ENCODE assay signal across 9 mouse cellular contexts in the genomic region with DNA sequence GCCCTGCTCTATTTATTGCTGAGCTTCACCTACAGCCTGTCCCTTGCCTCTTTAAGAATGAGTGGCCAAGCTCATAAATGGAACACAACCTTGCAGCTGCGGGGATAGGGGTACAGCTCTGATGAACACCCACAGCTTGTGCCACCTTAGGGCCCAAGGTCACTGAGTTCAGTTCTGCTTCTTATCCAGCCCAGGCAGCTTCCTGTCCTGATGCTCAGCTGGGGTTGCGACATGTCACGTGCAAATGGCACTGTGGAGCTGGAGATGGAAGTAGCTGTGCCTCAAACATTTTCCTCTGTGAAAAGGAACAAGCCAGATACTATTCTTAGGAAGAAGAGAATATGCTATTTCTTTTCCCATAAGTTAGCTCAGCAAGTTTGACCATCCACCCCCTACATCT. TPM values are rescaled to one million over a fixed set of nuclear protein-coding genes. Genes with fewer than 3 reads are reported as not detected.
A peak's percentile ranks its signal among the peaks of the same experiment; 100 is the strongest.
DNase-seq lines count a peak whose midpoint lies in the region; ATAC-seq and TF ChIP-seq lines count a peak whose summit lies in the region.
"Had no signal": no experiment of that assay in that cellular context is flagged by ENCODE, and none has a peak within 500 bp of the region (broad histone marks: within the 10 kb centered on the region; RNA-seq: fewer than 3 reads in every experiment).

No protein-coding gene starts in this region.

- H3K36me3 ChIP-seq in intestine, embryonic 14.5 days (ENCODE audit: control insufficient read depth, insufficient read depth, low read length), result 0 out of 2 replicates have a peak, but pooled peaks cover 5% of the 10 kb centered on the region
- peaks cover 29% of the 10 kb centered on the region for H3K36me3 ChIP-seq in intestine, postnatal 0 days (ENCODE audit: control insufficient read depth, insufficient read depth)
- 0 out of 2 replicates have a peak, but pooled peaks cover 5% of the 10 kb centered on the region for H3K36me3 ChIP-seq in heart, embryonic 11.5 days (ENCODE audit: control insufficient read depth, insufficient read depth, low read length)
- H3K36me3 ChIP-seq: forebrain, embryonic 12.5 days had no signal

- H3K4me2 ChIP-seq in intestine, embryonic 14.5 days (ENCODE audit: low read length), result no peak overlapping the region
- H3K4me2 ChIP-seq in intestine, postnatal 0 days (replicated peaks; ENCODE audit: low read depth), result no peak overlapping the region
- no peak overlapping the region for H3K4me2 ChIP-seq in heart, embryonic 11.5 days
- H3K4me2 ChIP-seq: forebrain, embryonic 12.5 days had no signal

- no peak overlapping the region for H3K9ac ChIP-seq in intestine, embryonic 14.5 days (ENCODE audit: low read length)
- no peak overlapping the region for H3K9ac ChIP-seq in intestine, postnatal 0 days (ENCODE audit: low read depth, low read length)
- peak overlapping the region; percentile 52; the same call in 1 of the 2 replicates for H3K9ac ChIP-seq in heart, embryonic 11.5 days (ENCODE audit: low read depth, low read length)
- H3K9ac ChIP-seq: forebrain, embryonic 12.5 days had no signal

- ATAC-seq in intestine, embryonic 14.5 days (replicated peaks; ENCODE audit: low FRiP score, low TSS enrichment, low read depth), result no peak
- no peak for ATAC-seq in intestine, postnatal 0 days
- ATAC-seq in heart, embryonic 11.5 days (replicated peaks; ENCODE audit: insufficient number of reproducible peaks, low FRiP score, low TSS enrichment), result no peak

- no peak for DNase-seq in intestine, embryonic 14.5 days (ENCODE audit: low spot score)
- DNase-seq in MEL-GATA-1-ER (ENCODE audit: extremely low read depth, low read depth) (peak; percentile 34), adipocyte (ENCODE audit: low spot score) (no peak)
- DNase-seq in lung, postnatal 36 days, result peak; percentile 77
- DNase-seq in ovary, postnatal 10 days (ENCODE audit: low spot score), result no peak
- no peak for DNase-seq in frontal cortex, postnatal 10 days (ENCODE audit: low spot score in 2 of 2)

- no peak overlapping the region for H3K4me3 ChIP-seq in intestine, embryonic 14.5 days (ENCODE audit: low read depth, low read length)
- H3K4me3 ChIP-seq in intestine, postnatal 0 days (ENCODE audit: low read depth, low read length), result no peak overlapping the region
- H3K4me3 ChIP-seq in heart, embryonic 11.5 days (ENCODE audit: low read depth, low read length), result no peak overlapping the region
- H3K4me3 ChIP-seq: forebrain, embryonic 12.5 days had no signal

- H3K4me1 ChIP-seq in intestine, embryonic 14.5 days (replicated peaks; ENCODE audit: control insufficient read depth, insufficient read depth, low read length), result peaks cover 30% of the 10 kb centered on the region
- no peaks in the 10 kb centered on the region for H3K4me1 ChIP-seq in intestine, postnatal 0 days (replicated peaks; ENCODE audit: control insufficient read depth, insufficient read depth, low read length)
- H3K4me1 ChIP-seq in heart, embryonic 11.5 days (ENCODE audit: control insufficient read depth, insufficient read depth, low read length), result peaks cover 42% of the 10 kb centered on the region
- H3K4me1 ChIP-seq: forebrain, embryonic 12.5 days had no signal

- H3K9me3 ChIP-seq in intestine, embryonic 14.5 days (ENCODE audit: control insufficient read depth, low read length), result no peaks in the 10 kb centered on the region
- H3K9me3 ChIP-seq in intestine, postnatal 0 days (ENCODE audit: control insufficient read depth), result no peaks in the 10 kb centered on the region
- no peaks in the 10 kb centered on the region for H3K9me3 ChIP-seq in heart, embryonic 11.5 days (replicated peaks; ENCODE audit: control insufficient read depth, low read length)
- H3K9me3 ChIP-seq: forebrain, embryonic 12.5 days had no signal

- peak overlapping the region; percentile 69 for H3K27ac ChIP-seq in intestine, embryonic 14.5 days (ENCODE audit: low read depth)
- no peak overlapping the region for H3K27ac ChIP-seq in intestine, postnatal 0 days (ENCODE audit: low read depth, low read length)
- H3K27ac ChIP-seq in heart, embryonic 11.5 days (ENCODE audit: low read depth, low read length), result peak overlapping the region; percentile 90
- H3K27ac ChIP-seq: forebrain, embryonic 12.5 days had no signal

- H3K27me3 ChIP-seq in intestine, embryonic 14.5 days (replicated peaks; ENCODE audit: control insufficient read depth, insufficient read depth, low read length), result no peaks in the 10 kb centered on the region
- no peaks in the 10 kb centered on the region for H3K27me3 ChIP-seq in intestine, postnatal 0 days (replicated peaks; ENCODE audit: control insufficient read depth, insufficient read depth, low read length)
- no peaks in the 10 kb centered on the region for H3K27me3 ChIP-seq in heart, embryonic 11.5 days (ENCODE audit: control insufficient read depth, insufficient read depth, low read length)
- H3K27me3 ChIP-seq: forebrain, embryonic 12.5 days had no signal

- TF ChIP-seq CTCF in intestine, postnatal 0 days (IDR thresholded peaks at IDR 0.05; ENCODE audit: low read depth), result no peak

- 76% methylated on average over 3 of the region's 3 CpGs for WGBS in intestine, embryonic 14.5 days
- 79% methylated on average over 3 of the region's 3 CpGs for WGBS in intestine, postnatal 0 days
- WGBS in heart, embryonic 11.5 days (ENCODE audit: insufficient replicate concordance), result 70% methylated on average over 3 of the region's 3 CpGs

RNA-seq across cellular contexts. Expression of gene Ehd4, which starts 54.5 kb away (rescaled TPM):
- 35.4 and 36.5 TPM in 2 replicates for polyA plus RNA-seq in intestine, embryonic 14.5 days (2014; fragmentation: Nextera tagmentation; extraction: Ambion mirVana)
- polyA plus RNA-seq in intestine, postnatal 0 days (2015; fragmentation: Nextera tagmentation; extraction: Ambion mirVana), result 70.0 and 74.9 TPM in 2 replicates
- polyA plus RNA-seq in heart, embryonic 11.5 days (2014; fragmentation: Nextera tagmentation; extraction: Ambion mirVana), result 97.3 and 113 TPM in 2 replicates

Comparison
In these comparisons a context has a peak if more than half of its experiments do, and no peak if none do; other contexts are left out.
1. DNase-seq: peak in MEL-GATA-1-ER (single experiment) and lung, postnatal 36 days (single experiment); none in intestine, embryonic 14.5 days (single experiment), ovary, postnatal 10 days (single experiment), frontal cortex, postnatal 10 days (0 of 2) and adipocyte (single experiment).